Mouse (Mus musculus) E14TG2a.4 (cell line): Measurements from ENCODE around the gene Top3b.

Experiments used
- CTCF ChIP-seq: conservative IDR thresholded peaks from 2 replicates; pipeline ENCODE4 v1.5.1; 2014; ENCODE audit warnings: low read length
- NANOG ChIP-seq: IDR thresholded peaks from 2 replicates; pipeline ENCODE4 v1.6.1; 2014; ENCODE audit warnings: borderline replicate concordance, low read length, mixed read lengths

DNA sequence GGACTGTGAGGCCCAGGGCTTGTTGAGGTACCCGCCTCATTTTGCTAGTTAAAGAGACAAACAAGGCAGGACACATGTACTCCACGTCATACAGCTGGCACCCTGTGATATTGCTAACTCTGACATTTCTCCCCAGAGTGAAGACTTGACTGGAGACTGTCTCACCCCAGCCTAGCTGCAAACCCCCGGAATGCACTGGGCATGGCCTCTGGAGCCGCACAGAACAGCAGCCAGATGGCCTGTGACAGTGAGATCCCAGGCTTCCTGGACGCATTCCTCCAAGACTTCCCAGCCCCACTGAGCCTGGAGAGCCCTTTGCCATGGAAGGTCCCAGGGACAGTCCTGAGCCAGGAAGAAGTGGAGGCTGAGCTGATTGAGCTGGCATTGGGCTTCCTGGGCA, 32.7 kb downstream of the Top3b start:
- TF ChIP-seq CTCF (no peak), NANOG (no peak)
